Mouse (Mus musculus): ENCODE measurements around the gene Snrnp27.

DNA sequence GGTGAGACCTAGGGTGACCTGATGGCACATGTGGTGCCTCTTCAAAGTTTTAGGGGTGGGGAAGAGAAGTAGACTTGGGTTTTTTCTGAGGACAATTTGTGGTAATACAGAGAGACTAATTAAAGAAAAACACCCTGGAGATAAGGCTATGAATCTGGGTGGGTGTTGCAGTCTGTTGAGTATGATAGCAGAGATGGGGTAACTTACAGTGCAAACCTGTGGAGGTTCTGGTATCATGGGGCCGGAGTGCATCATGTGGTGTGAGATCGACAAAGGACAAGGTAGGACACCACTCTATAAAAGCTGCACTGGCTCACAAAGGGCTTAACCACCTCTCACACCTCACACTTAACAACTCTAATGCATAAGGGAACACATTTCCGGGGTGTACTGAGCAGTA lies 5.3 kb upstream of the Snrnp27 start:
- no peak for TF ChIP-seq CTCF (IDR thresholded peaks at IDR 0.05; ENCODE audit: insufficient read depth, low read depth, low read length)
- no peak for TF ChIP-seq POLR2A (IDR thresholded peaks at IDR 0.05; ENCODE audit: insufficient read depth, low read depth, low read length)
